Mouse (Mus musculus) stomach, postnatal 0 days (tissue): ENCODE data around the gene Emx1.
A peak's percentile ranks its signal among the peaks of the same experiment; 100 is the strongest.

Experiments used
- CTCF ChIP-seq: IDR thresholded peaks from 2 replicates; pipeline ENCODE4 v1.5.1; 2016; ENCODE audit warnings: antibody characterized with exemption, low read depth, mild to moderate bottlenecking, moderate library complexity
- EP300 ChIP-seq: optimal IDR thresholded peaks from 2 replicates; pipeline ENCODE3; 2016; ENCODE audit warnings: antibody characterized with exemption

GRCm38 (mm10) chr6:85232836-85233623, 45.8 kb downstream of the Emx1 start:
- TF ChIP-seq CTCF (peak; percentile 13; the same call in 1 of the 2 replicates), EP300 (no peak)
